9 mouse cellular contexts compared by ENCODE assay signal in the genomic region with DNA sequence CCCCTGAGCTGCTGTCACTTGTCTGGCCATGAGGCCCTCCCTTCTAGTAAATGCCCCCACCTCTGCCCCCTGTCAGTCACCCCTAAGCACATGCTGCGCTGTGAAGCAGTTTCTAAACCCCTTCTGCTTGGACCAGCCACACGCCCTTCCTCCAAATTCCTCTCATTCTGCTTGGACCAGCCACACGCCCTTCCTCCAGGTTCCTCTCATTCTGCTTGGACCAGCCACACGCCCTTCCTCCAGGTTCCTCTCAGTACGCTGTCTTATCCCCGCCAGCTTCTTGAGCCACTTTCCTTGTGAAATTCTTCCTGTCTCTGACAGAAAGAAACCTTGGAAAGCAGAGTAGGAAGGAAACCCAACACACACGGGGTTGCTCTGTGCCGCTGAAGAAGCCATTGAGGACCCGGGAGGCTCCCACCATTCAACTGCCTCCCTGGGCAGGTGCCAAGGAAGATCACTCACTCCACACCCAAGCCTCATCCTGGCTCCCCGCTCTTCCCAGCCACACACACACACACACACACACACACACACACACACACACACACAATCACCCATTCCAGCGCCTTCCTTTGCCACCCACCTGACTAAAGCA. TPM values are rescaled to one million over a fixed set of nuclear protein-coding genes. Genes with fewer than 3 reads are reported as not detected.
DNase-seq lines count a peak whose midpoint lies in the region; ATAC-seq and TF ChIP-seq lines count a peak whose summit lies in the region.
"Had no signal": no experiment of that assay in that cellular context is flagged by ENCODE, and none has a peak within 500 bp of the region (broad histone marks: within the 10 kb centered on the region; RNA-seq: fewer than 3 reads in every experiment).

No protein-coding gene starts in this region.

- intact Hi-C loops in left cerebral cortex, adult 2 months (cut with DNase I), result loop anchor here (1.0 kb wide), 1 partner anchor 18 kb away; no protein-coding TSS in a partner anchor

- DNase-seq in cerebellum, postnatal 10 days, result peak; percentile 76 to 77
- no peak for DNase-seq in cerebellum, postnatal 36 days
- DNase-seq in left cerebral cortex, adult 2 months (ENCODE audit: extremely low spot score in 1 of 2, low spot score in 2 of 2), result peak in 1 of 2 experiments; percentile 49
- DNase-seq in left cerebral cortex, adult 11 months (ENCODE audit: low spot score), result no peak
- DNase-seq in layer of hippocampus, postnatal 10 days (ENCODE audit: low spot score in 2 of 2), result peak; percentile 53 to 54
- no peak for DNase-seq in thymus, postnatal 25 days

- TF ChIP-seq CTCF in left cerebral cortex, adult 2 months (IDR thresholded peaks at IDR 0.05), result no peak

- peak overlapping the region; percentile 73 for H3K4me2 ChIP-seq in neural tube, embryonic 15.5 days
- H3K4me2 ChIP-seq: embryonic facial prominence, embryonic 13.5 days had no signal

- H3K4me1 ChIP-seq in neural tube, embryonic 15.5 days, result peaks cover 73% of the 10 kb centered on the region

- peak overlapping the region; percentile 38 for H3K9ac ChIP-seq in neural tube, embryonic 15.5 days (replicated peaks)
- H3K9ac ChIP-seq: embryonic facial prominence, embryonic 13.5 days had no signal

- WGBS in neural tube, embryonic 15.5 days, result 13% methylated on average over 11 of the region's 11 CpGs

- no peaks in the 10 kb centered on the region for H3K27me3 ChIP-seq in neural tube, embryonic 15.5 days (replicated peaks)

- peak; percentile 24; the same call in 1 of the 2 replicates for ATAC-seq in neural tube, embryonic 15.5 days (ENCODE audit: low FRiP score)
- no peak for ATAC-seq in CD4-positive, CD25-positive, alpha-beta regulatory T cell, adult 4 months

- H3K36me3 ChIP-seq in neural tube, embryonic 15.5 days, result no peaks in the 10 kb centered on the region
- H3K36me3 ChIP-seq: embryonic facial prominence, embryonic 13.5 days had no signal

- H3K4me3 ChIP-seq in left cerebral cortex, adult 2 months, result peak overlapping the region; percentile 77
- peak overlapping the region; percentile 63 for H3K4me3 ChIP-seq in neural tube, embryonic 15.5 days (replicated peaks)
- H3K4me3 ChIP-seq: embryonic facial prominence, embryonic 13.5 days had no signal

- peak overlapping the region; percentile 77 for H3K27ac ChIP-seq in left cerebral cortex, adult 2 months
- peak overlapping the region; percentile 78 for H3K27ac ChIP-seq in neural tube, embryonic 15.5 days (replicated peaks)
- H3K27ac ChIP-seq: embryonic facial prominence, embryonic 13.5 days had no signal

- H3K9me3 ChIP-seq in neural tube, embryonic 15.5 days (replicated peaks), result no peaks in the 10 kb centered on the region
- H3K9me3 ChIP-seq: embryonic facial prominence, embryonic 13.5 days had no signal

RNA-seq across cellular contexts. Expression of a gene that starts 1.9 kb away (rescaled TPM):
- 10 to 100 TPM; 60.5 to 63.9 TPM for total RNA-seq in left cerebral cortex, adult 2 months (2021)
- 10 to 100 TPM; 22.1 to 23.2 TPM for total RNA-seq in layer of hippocampus, postnatal 10 days (2021)
- 12.4 and 15.0 TPM in 2 replicates for polyA plus RNA-seq in neural tube, embryonic 15.5 days (2015; fragmentation: Nextera tagmentation; extraction: Ambion mirVana)
- polyA plus RNA-seq in CD4-positive, CD25-positive, alpha-beta regulatory T cell, adult 4 months (2017; shearing (Covaris generic)), result under 1 TPM in 1 of 2 experiments, not detected in 1; 0.66 TPM
- polyA plus RNA-seq: embryonic facial prominence, embryonic 13.5 days had no signal

Comparison
In these comparisons a context has a peak if more than half of its experiments do, and no peak if none do; other contexts are left out.
1. DNase-seq: peak in cerebellum, postnatal 10 days (2 of 2) and layer of hippocampus, postnatal 10 days (2 of 2); none in cerebellum, postnatal 36 days (0 of 2), left cerebral cortex, adult 11 months (single experiment) and thymus, postnatal 25 days (single experiment).